In the genomic region with DNA sequence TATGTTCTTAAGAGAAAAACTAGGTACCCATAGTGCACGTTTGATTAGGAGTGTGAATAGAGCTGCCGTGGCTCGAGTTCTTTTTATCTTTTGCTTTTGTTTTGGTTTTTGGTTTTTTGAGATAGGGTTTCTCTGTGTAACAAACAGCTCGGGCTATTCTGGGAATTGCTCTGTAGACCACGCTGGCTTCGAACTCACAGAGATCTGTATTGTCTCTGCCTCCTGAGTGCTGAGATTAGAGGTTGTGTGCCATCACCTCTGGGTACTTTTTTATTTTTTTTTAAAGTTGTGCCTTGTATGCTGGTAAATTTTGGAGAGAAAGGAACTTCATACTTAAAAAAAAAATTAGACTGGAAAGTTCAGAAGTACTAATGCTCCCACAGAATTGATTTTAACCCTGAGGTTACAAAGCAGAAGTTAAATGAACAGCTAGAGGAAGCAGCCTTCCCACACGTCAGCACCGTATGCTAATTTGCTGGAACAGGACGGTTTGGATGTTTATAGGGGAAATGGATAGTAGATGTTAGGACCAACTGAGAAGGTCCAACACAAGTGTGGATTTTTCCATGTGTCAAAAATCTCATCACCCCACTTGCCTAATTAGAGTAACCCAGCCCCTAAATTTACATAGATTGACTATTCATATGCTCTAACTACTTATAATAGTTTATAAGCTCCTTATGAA, we compare ENCODE assay signal across 7 mouse cellular contexts. TPM values are rescaled to one million over a fixed set of nuclear protein-coding genes. Genes with fewer than 3 reads are reported as not detected.
DNase-seq lines count a peak whose midpoint lies in the region; ATAC-seq and TF ChIP-seq lines count a peak whose summit lies in the region.

No protein-coding gene starts in this region.

- no peak for TF ChIP-seq POLR2A in thymus, adult 2 months (IDR thresholded peaks at IDR 0.05; ENCODE audit: control insufficient read depth, extremely low read depth, insufficient read depth, low read length, poor library complexity)

- no peak overlapping the region; the same call in 1 of the 2 replicates for H3K27ac ChIP-seq in thymus, adult 2 months (ENCODE audit: control insufficient read depth, insufficient read depth, low read length)
- H3K27ac ChIP-seq in forebrain, embryonic 16.5 days (ENCODE audit: low read length), result no peak overlapping the region
- H3K27ac ChIP-seq in liver, embryonic 16.5 days (ENCODE audit: low read length), result peak overlapping the region; percentile 99

- ATAC-seq in forebrain, embryonic 16.5 days, result no peak
- no peak for ATAC-seq in liver, embryonic 16.5 days (ENCODE audit: low read depth)

- H3K9ac ChIP-seq in forebrain, embryonic 16.5 days (replicated peaks; ENCODE audit: low read depth, low read length), result peak overlapping the region; percentile 86
- H3K9ac ChIP-seq in liver, embryonic 16.5 days (ENCODE audit: low read depth, low read length), result peak overlapping the region; percentile 95

- peaks cover 12% of the 10 kb centered on the region for H3K36me3 ChIP-seq in thymus, adult 2 months (ENCODE audit: control insufficient read depth, insufficient read depth, low read length)
- no peaks in the 10 kb centered on the region for H3K36me3 ChIP-seq in forebrain, embryonic 16.5 days (ENCODE audit: control insufficient read depth, insufficient read depth)
- peaks cover 16% of the 10 kb centered on the region for H3K36me3 ChIP-seq in liver, embryonic 16.5 days (ENCODE audit: control insufficient read depth, insufficient read depth)

- H3K4me3 ChIP-seq in thymus, adult 2 months (ENCODE audit: control insufficient read depth, insufficient read depth, low read length), result no peak overlapping the region
- H3K4me3 ChIP-seq in forebrain, embryonic 16.5 days (replicated peaks; ENCODE audit: low read length), result peak overlapping the region; percentile 91
- H3K4me3 ChIP-seq in liver, embryonic 16.5 days (ENCODE audit: low read depth, low read length), result peak overlapping the region; percentile 90

- peak; percentile 21 for DNase-seq in thymus, postnatal 25 days
- no peak for DNase-seq in thymus, adult 2 months
- DNase-seq in adipocyte (ENCODE audit: low spot score), result no peak
- DNase-seq in thymus, adult 18-20 months, result no peak
- no peak for DNase-seq in urinary bladder, postnatal 36 days (ENCODE audit: low spot score in 2 of 2)

- no peaks in the 10 kb centered on the region for H3K9me3 ChIP-seq in forebrain, embryonic 16.5 days (ENCODE audit: control insufficient read depth, low read length)
- no peaks in the 10 kb centered on the region for H3K9me3 ChIP-seq in liver, embryonic 16.5 days (replicated peaks; ENCODE audit: control insufficient read depth, low read length)

- H3K4me1 ChIP-seq in thymus, adult 2 months (replicated peaks; ENCODE audit: control insufficient read depth, insufficient read depth, low read length), result peaks cover 23% of the 10 kb centered on the region
- H3K4me1 ChIP-seq in forebrain, embryonic 16.5 days (replicated peaks; ENCODE audit: control insufficient read depth, insufficient read depth, low read length), result peaks cover 34% of the 10 kb centered on the region
- H3K4me1 ChIP-seq in liver, embryonic 16.5 days (ENCODE audit: control insufficient read depth, low read depth, low read length), result peaks cover 37% of the 10 kb centered on the region

- TF ChIP-seq CTCF in thymus, adult 2 months (IDR thresholded peaks at IDR 0.05; ENCODE audit: borderline replicate concordance, control insufficient read depth, extremely low read depth, insufficient read depth, low read length, poor library complexity), result no peak

- 5% methylated on average over 9 of the region's 9 CpGs for WGBS in thymus, adult 2 months
- 15% methylated on average over 9 of the region's 9 CpGs for WGBS in forebrain, embryonic 16.5 days
- 17% methylated on average over 9 of the region's 9 CpGs for WGBS in liver, embryonic 16.5 days (ENCODE audit: insufficient replicate concordance)

- H3K4me2 ChIP-seq in forebrain, embryonic 16.5 days (ENCODE audit: low read length), result peak overlapping the region; percentile 59
- H3K4me2 ChIP-seq in liver, embryonic 16.5 days (ENCODE audit: low read depth, low read length), result peak overlapping the region; percentile 100

- H3K27me3 ChIP-seq in thymus, adult 2 months (ENCODE audit: control insufficient read depth, insufficient read depth, low read length), result no peaks in the 10 kb centered on the region
- no peaks in the 10 kb centered on the region for H3K27me3 ChIP-seq in forebrain, embryonic 16.5 days (replicated peaks; ENCODE audit: control insufficient read depth, insufficient read depth, low read length)
- H3K27me3 ChIP-seq in liver, embryonic 16.5 days (ENCODE audit: control insufficient read depth, insufficient read depth, low read depth, low read length), result no peaks in the 10 kb centered on the region

RNA-seq across cellular contexts. Expression of gene Cdkn1b, which starts 2.5 kb away (rescaled TPM):
- polyA plus RNA-seq in thymus, adult 2 months (2012; rRNA removed), result 65.2 and 82.5 TPM in 2 replicates
- 39.4 and 50.8 TPM in 2 replicates for polyA plus RNA-seq in forebrain, embryonic 16.5 days (2015; fragmentation: Nextera tagmentation; extraction: Ambion mirVana)
- 11.7 and 17.4 TPM in 2 replicates for polyA plus RNA-seq in liver, embryonic 16.5 days (2015; fragmentation: Nextera tagmentation; extraction: Ambion mirVana)

RNA-seq across cellular contexts. Expression of gene Gpr19, which starts 24.3 kb away (rescaled TPM):
- 14.7 and 15.6 TPM in 2 replicates for polyA plus RNA-seq in thymus, adult 2 months (2012; rRNA removed)
- 44.4 and 48.9 TPM in 2 replicates for polyA plus RNA-seq in forebrain, embryonic 16.5 days (2015; fragmentation: Nextera tagmentation; extraction: Ambion mirVana)
- polyA plus RNA-seq in liver, embryonic 16.5 days (2015; fragmentation: Nextera tagmentation; extraction: Ambion mirVana), result 5.7 and 6.4 TPM in 2 replicates

RNA-seq across cellular contexts. Expression of gene Apold1, which starts 58.9 kb away (rescaled TPM):
- 1.1 and 1.6 TPM in 2 replicates for polyA plus RNA-seq in thymus, adult 2 months (2012; rRNA removed)
- polyA plus RNA-seq in forebrain, embryonic 16.5 days (2015; fragmentation: Nextera tagmentation; extraction: Ambion mirVana), result 4.2 and 4.8 TPM in 2 replicates
- 2.0 and 2.3 TPM in 2 replicates for polyA plus RNA-seq in liver, embryonic 16.5 days (2015; fragmentation: Nextera tagmentation; extraction: Ambion mirVana)
